ENCODE assay signal across 8 mouse cellular contexts in the genomic region with DNA sequence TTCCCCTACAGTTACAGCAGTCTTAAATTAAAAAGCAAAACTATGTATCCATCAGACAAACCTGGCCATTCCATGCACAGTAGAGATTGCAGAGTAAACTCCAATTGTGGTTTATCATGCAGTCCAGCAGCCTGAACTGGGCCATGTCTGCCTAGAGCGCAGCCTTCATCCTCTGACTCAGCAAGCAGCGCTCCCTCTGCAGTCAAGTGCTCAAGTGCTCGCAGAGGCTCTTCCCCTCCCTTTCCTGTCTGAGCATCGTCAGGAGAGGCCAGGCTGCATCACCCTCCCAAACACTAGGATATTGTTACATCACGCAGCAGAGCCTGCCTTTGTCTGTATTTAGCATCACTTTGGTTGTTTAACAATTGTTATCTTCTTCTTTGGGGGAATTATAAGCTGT. TPM values are rescaled to one million over a fixed set of nuclear protein-coding genes. Genes with fewer than 3 reads are reported as not detected.
A peak's percentile ranks its signal among the peaks of the same experiment; 100 is the strongest.
DNase-seq lines count a peak whose midpoint lies in the region; ATAC-seq and TF ChIP-seq lines count a peak whose summit lies in the region.

No protein-coding gene starts in this region.

- ATAC-seq in forebrain, embryonic 16.5 days = peak; percentile 72
- ATAC-seq in midbrain, postnatal 0 days (ENCODE audit: low FRiP score) = peak; percentile 73; the same call in 1 of the 2 replicates

- peaks cover 28% of the 10 kb centered on the region for H3K4me1 ChIP-seq in forebrain, embryonic 16.5 days (replicated peaks; ENCODE audit: control insufficient read depth, insufficient read depth, low read length)
- 0 out of 2 replicates have a peak, but pooled peaks cover 8% of the 10 kb centered on the region for H3K4me1 ChIP-seq in midbrain, postnatal 0 days (ENCODE audit: insufficient read depth, low read length)

- no peak overlapping the region for H3K4me2 ChIP-seq in forebrain, embryonic 16.5 days (ENCODE audit: low read length)
- no peak overlapping the region for H3K4me2 ChIP-seq in midbrain, postnatal 0 days (ENCODE audit: low read depth, low read length, poor library complexity, severe bottlenecking)

- peak overlapping the region; percentile 30; the same call in 1 of the 2 replicates for H3K9ac ChIP-seq in forebrain, embryonic 16.5 days (replicated peaks; ENCODE audit: low read depth, low read length)
- H3K9ac ChIP-seq in midbrain, postnatal 0 days (replicated peaks; ENCODE audit: low read length, poor library complexity, severe bottlenecking) = no peak overlapping the region

- TF ChIP-seq CTCF in midbrain, postnatal 0 days (IDR thresholded peaks at IDR 0.05) = peak; percentile 33

- H3K4me3 ChIP-seq in forebrain, embryonic 16.5 days (replicated peaks; ENCODE audit: low read length) = no peak overlapping the region
- H3K4me3 ChIP-seq in midbrain, postnatal 0 days (ENCODE audit: low read depth, low read length) = no peak overlapping the region

- peak overlapping the region; percentile 43 for H3K27ac ChIP-seq in forebrain, embryonic 16.5 days (ENCODE audit: low read length)
- no peak overlapping the region for H3K27ac ChIP-seq in midbrain, postnatal 0 days (ENCODE audit: low read depth, low read length)

- no peaks in the 10 kb centered on the region for H3K9me3 ChIP-seq in forebrain, embryonic 16.5 days (ENCODE audit: control insufficient read depth, low read length)
- H3K9me3 ChIP-seq in midbrain, postnatal 0 days (ENCODE audit: low read length) = no peaks in the 10 kb centered on the region

- H3K27me3 ChIP-seq in forebrain, embryonic 16.5 days (replicated peaks; ENCODE audit: control insufficient read depth, insufficient read depth, low read length) = no peaks in the 10 kb centered on the region
- H3K27me3 ChIP-seq in midbrain, postnatal 0 days (ENCODE audit: insufficient read depth, low read length) = no peaks in the 10 kb centered on the region

- H3K36me3 ChIP-seq in forebrain, embryonic 16.5 days (ENCODE audit: control insufficient read depth, insufficient read depth) = no peaks in the 10 kb centered on the region
- H3K36me3 ChIP-seq in midbrain, postnatal 0 days (ENCODE audit: insufficient read depth, low read length) = no peaks in the 10 kb centered on the region

- 4% methylated on average over 5 of the region's 5 CpGs for WGBS in forebrain, embryonic 16.5 days
- WGBS in midbrain, postnatal 0 days = 6% methylated on average over 5 of the region's 5 CpGs

- DNase-seq in gastrocnemius, adult 18-20 months (ENCODE audit: low spot score) = peak; percentile 26
- DNase-seq in gastrocnemius, postnatal 36 days = no peak
- peak; percentile 88 for DNase-seq in 416B (ENCODE audit: low read depth)
- DNase-seq in cerebellum, adult 18-20 months = peak; percentile 56 to 74
- DNase-seq in kidney, postnatal 4 days = peak; percentile 13 to 21
- peak; percentile 50 for DNase-seq in midbrain, postnatal 0 days (ENCODE audit: low spot score)
- DNase-seq in B cell, adult 2 months = no peak

- intact Hi-C loops in gastrocnemius, postnatal 36 days (cut with DNase I) = no loop called here

RNA-seq across cellular contexts. Expression of a gene that starts 25.5 kb away (rescaled TPM):
- total RNA-seq in gastrocnemius, adult 18-20 months (2021) = 10 to 100 TPM; 27.0 to 33.4 TPM
- 10 to 100 TPM; 25.2 to 28.7 TPM for total RNA-seq in gastrocnemius, postnatal 36 days (2021)
- polyA plus RNA-seq in forebrain, embryonic 16.5 days (2015; fragmentation: Nextera tagmentation; extraction: Ambion mirVana) = 40.2 and 40.9 TPM in 2 replicates
- total RNA-seq in midbrain, postnatal 0 days (2014; rRNA removed) = 81.8 and 108 TPM in 2 replicates
- polyA plus RNA-seq in midbrain, postnatal 0 days (2015; fragmentation: Nextera tagmentation; extraction: Ambion mirVana) = 24.2 and 31.6 TPM in 2 replicates

Comparison
In these comparisons a context has a peak if more than half of its experiments do, and no peak if none do; other contexts are left out.
1. DNase-seq: peak in gastrocnemius, adult 18-20 months (single experiment), 416B (single experiment), cerebellum, adult 18-20 months (2 of 2), kidney, postnatal 4 days (2 of 2) and midbrain, postnatal 0 days (single experiment); none in gastrocnemius, postnatal 36 days (0 of 2) and B cell, adult 2 months (0 of 2).